Mouse (Mus musculus) frontal cortex, postnatal 10 days (tissue): Measurements from ENCODE around the gene Taf15.
A peak's percentile ranks its signal among the peaks of the same experiment; 100 is the strongest.

Experiments
- DNase-seq, 2 experiments: peaks; one replicate each; pipeline ENCODE4 v3.0.0; 2022; ENCODE audit warnings: low spot score in 2 of 2, mixed read lengths in 1 of 2

Taf15 gene

GRCm38 (mm10) chr11:83472324-83473234 is at the start of gene Taf15:
Gene Taf15 (plus strand): TSS chr11:83473086.
- DNase-seq, result peak; percentile 95 to 99

- DNase-seq, result peak; percentile 56 to 77
These were observed 48.2 kb upstream of the Taf15 start for GRCm38 (mm10) chr11:83424681-83425080.

- no peak for DNase-seq
These were observed 45.9 kb upstream of the Taf15 start for GRCm38 (mm10) chr11:83426964-83427363.

GRCm38 (mm10) chr11:83429355-83429754 is 43.5 kb upstream of the Taf15 start, which contains the start of gene Gas2l2:
Gene Gas2l2 (minus strand): TSS chr11:83429455.
- no peak for DNase-seq

GRCm38 (mm10) chr11:83432533-83432932 is 40.4 kb upstream of the Taf15 start:
- DNase-seq, result no peak

GRCm38 (mm10) chr11:83437377-83437776 is 35.5 kb upstream of the Taf15 start, which contains the start of gene 1700020L24Rik:
Gene 1700020L24Rik (plus strand): TSS chr11:83437677.
- no peak for DNase-seq

GRCm38 (mm10) chr11:83439426-83440060 is 33.3 kb upstream of the Taf15 start:
- DNase-seq, result no peak

GRCm38 (mm10) chr11:83440081-83441064 is 32.5 kb upstream of the Taf15 start:
- peak; percentile 65 to 84 for DNase-seq

- DNase-seq, result no peak
These were observed 31.7 kb upstream of the Taf15 start for GRCm38 (mm10) chr11:83441235-83441634.

- peak in 1 of 2 experiments; percentile 67 for DNase-seq
These were observed 30.2 kb upstream of the Taf15 start for GRCm38 (mm10) chr11:83442596-83443267.

- no peak for DNase-seq
These were observed 29.1 kb upstream of the Taf15 start for GRCm38 (mm10) chr11:83443824-83444223.

- no peak for DNase-seq
These were observed 27.9 kb upstream of the Taf15 start for GRCm38 (mm10) chr11:83445001-83445400.

- no peak for DNase-seq
These were observed 25.3 kb upstream of the Taf15 start for GRCm38 (mm10) chr11:83447612-83448011.

- DNase-seq, result no peak
These were observed 24.6 kb upstream of the Taf15 start for GRCm38 (mm10) chr11:83448021-83448926.

GRCm38 (mm10) chr11:83448927-83449236 is 24.0 kb upstream of the Taf15 start:
- DNase-seq, result no peak

GRCm38 (mm10) chr11:83449298-83449697 is 23.6 kb upstream of the Taf15 start:
- DNase-seq, result no peak

- no peak for DNase-seq
These were observed 22.3 kb upstream of the Taf15 start for GRCm38 (mm10) chr11:83450550-83450949.

- DNase-seq, result no peak
These were observed 21.6 kb upstream of the Taf15 start for GRCm38 (mm10) chr11:83451281-83451680.

- DNase-seq, result no peak
These were observed 18.3 kb upstream of the Taf15 start for GRCm38 (mm10) chr11:83454548-83454947.

- DNase-seq, result no peak
These were observed 17.3 kb upstream of the Taf15 start for GRCm38 (mm10) chr11:83455608-83456007.
